ENCODE assay signal across 8 mouse cellular contexts in genomic region chr15:77304960-77305359, GRCm38 (mm10). TPM values are rescaled to one million over a fixed set of nuclear protein-coding genes. Genes with fewer than 3 reads are reported as not detected.
DNase-seq lines count a peak whose midpoint lies in the region; ATAC-seq and TF ChIP-seq lines count a peak whose summit lies in the region.

No protein-coding gene starts in this region.

- no peak for TF ChIP-seq POLR2A in kidney, adult 2 months (IDR thresholded peaks at IDR 0.05; ENCODE audit: low read depth, low read length)

- H3K4me3 ChIP-seq in kidney, embryonic 14.5 days (ENCODE audit: low read length): peak overlapping the region; percentile 96
- H3K4me3 ChIP-seq in kidney, adult 2 months (ENCODE audit: insufficient read depth, low read depth, low read length): no peak overlapping the region
- peak overlapping the region; percentile 96 for H3K4me3 ChIP-seq in embryonic facial prominence, embryonic 11.5 days (ENCODE audit: low read depth, low read length)
- H3K4me3 ChIP-seq in hindbrain, postnatal 0 days (ENCODE audit: low read length): peak overlapping the region; percentile 95
- peak overlapping the region; percentile 92 for H3K4me3 ChIP-seq in midbrain, embryonic 16.5 days (ENCODE audit: low read depth, low read length)

- ATAC-seq in kidney, embryonic 14.5 days (ENCODE audit: low FRiP score, low TSS enrichment): no peak
- ATAC-seq in embryonic facial prominence, embryonic 11.5 days (replicated peaks; ENCODE audit: insufficient number of reproducible peaks, low FRiP score, low TSS enrichment, low read depth): no peak
- ATAC-seq in hindbrain, postnatal 0 days: no peak
- ATAC-seq in midbrain, embryonic 16.5 days: no peak

- WGBS in kidney, embryonic 14.5 days: 11% methylated on average over 3 of the region's 3 CpGs
- WGBS in kidney, adult 2 months: 28% methylated on average over 3 of the region's 3 CpGs
- WGBS in embryonic facial prominence, embryonic 11.5 days: 12% methylated on average over 3 of the region's 3 CpGs
- WGBS in hindbrain, postnatal 0 days: 5% methylated on average over 3 of the region's 3 CpGs
- WGBS in midbrain, embryonic 16.5 days: 9% methylated on average over 3 of the region's 3 CpGs

- no peak for TF ChIP-seq CTCF in kidney, adult 2 months (conservative IDR thresholded peaks at IDR 0.05; ENCODE audit: insufficient read depth, insufficient read length, low read depth, low read length)
- TF ChIP-seq CTCF in hindbrain, postnatal 0 days (IDR thresholded peaks at IDR 0.05; ENCODE audit: low read depth): no peak

- H3K4me2 ChIP-seq in kidney, embryonic 14.5 days (replicated peaks; ENCODE audit: low read depth, low read length): peak overlapping the region; percentile 74
- peak overlapping the region; percentile 68 for H3K4me2 ChIP-seq in embryonic facial prominence, embryonic 11.5 days (ENCODE audit: low read depth, low read length)
- peak overlapping the region; percentile 91 for H3K4me2 ChIP-seq in hindbrain, postnatal 0 days (ENCODE audit: low read depth, low read length)
- H3K4me2 ChIP-seq in midbrain, embryonic 16.5 days (ENCODE audit: low read length): peak overlapping the region; percentile 90

- H3K36me3 ChIP-seq in kidney, embryonic 14.5 days (ENCODE audit: control insufficient read depth, insufficient read depth, low read length): no peaks in the 10 kb centered on the region
- no peaks in the 10 kb centered on the region for H3K36me3 ChIP-seq in kidney, adult 2 months (ENCODE audit: control insufficient read depth, insufficient read depth, low read length)
- no peaks in the 10 kb centered on the region for H3K36me3 ChIP-seq in embryonic facial prominence, embryonic 11.5 days (replicated peaks; ENCODE audit: control insufficient read depth, insufficient read depth, low read depth, low read length)
- no peaks in the 10 kb centered on the region for H3K36me3 ChIP-seq in hindbrain, postnatal 0 days (ENCODE audit: insufficient read depth, low read length)
- H3K36me3 ChIP-seq in midbrain, embryonic 16.5 days (ENCODE audit: control insufficient read depth, insufficient read depth, low read length): no peaks in the 10 kb centered on the region

- no peaks in the 10 kb centered on the region for H3K27me3 ChIP-seq in kidney, embryonic 14.5 days (ENCODE audit: control insufficient read depth, insufficient read depth, low read length)
- H3K27me3 ChIP-seq in kidney, adult 2 months (replicated peaks; ENCODE audit: control insufficient read depth, insufficient read depth, low read length): no peaks in the 10 kb centered on the region
- no peaks in the 10 kb centered on the region for H3K27me3 ChIP-seq in embryonic facial prominence, embryonic 11.5 days (ENCODE audit: control insufficient read depth, insufficient read depth, low read length)
- H3K27me3 ChIP-seq in hindbrain, postnatal 0 days (ENCODE audit: insufficient read depth, low read length): no peaks in the 10 kb centered on the region
- H3K27me3 ChIP-seq in midbrain, embryonic 16.5 days (ENCODE audit: control insufficient read depth, insufficient read depth, low read depth, low read length): no peaks in the 10 kb centered on the region

- DNase-seq in kidney, adult 2 months: no peak
- DNase-seq in embryonic facial prominence, embryonic 11.5 days (ENCODE audit: low spot score): no peak
- no peak for DNase-seq in hindbrain, postnatal 0 days (ENCODE audit: low spot score)
- no peak for DNase-seq in right cerebral cortex, postnatal 14 days
- no peak for DNase-seq in frontal cortex, postnatal 10 days (ENCODE audit: low spot score in 2 of 2)
- DNase-seq in spleen, postnatal 10 days (ENCODE audit: low spot score in 2 of 2): no peak

- no peaks in the 10 kb centered on the region for H3K9me3 ChIP-seq in kidney, embryonic 14.5 days (ENCODE audit: control insufficient read depth, low read length)
- no peaks in the 10 kb centered on the region for H3K9me3 ChIP-seq in embryonic facial prominence, embryonic 11.5 days (replicated peaks; ENCODE audit: control insufficient read depth, low read length)
- H3K9me3 ChIP-seq in hindbrain, postnatal 0 days (ENCODE audit: low read length): no peaks in the 10 kb centered on the region
- no peaks in the 10 kb centered on the region for H3K9me3 ChIP-seq in midbrain, embryonic 16.5 days (replicated peaks; ENCODE audit: control insufficient read depth, low read length, poor library complexity, severe bottlenecking)

- peak overlapping the region; percentile 93; the same call in 1 of the 2 replicates for H3K27ac ChIP-seq in kidney, embryonic 14.5 days (ENCODE audit: low read depth, low read length)
- H3K27ac ChIP-seq in kidney, adult 2 months (ENCODE audit: insufficient read depth, low read depth, low read length): no peak overlapping the region
- no peak overlapping the region for H3K27ac ChIP-seq in embryonic facial prominence, embryonic 11.5 days (replicated peaks; ENCODE audit: low read depth, low read length)
- H3K27ac ChIP-seq in hindbrain, postnatal 0 days: peak overlapping the region; percentile 99; the same call in 1 of the 2 replicates
- peak overlapping the region; percentile 24; the same call in 1 of the 2 replicates for H3K27ac ChIP-seq in midbrain, embryonic 16.5 days (ENCODE audit: low read length)

- H3K4me1 ChIP-seq in kidney, embryonic 14.5 days (ENCODE audit: control insufficient read depth, insufficient read depth, low read length): peaks cover 32% of the 10 kb centered on the region
- H3K4me1 ChIP-seq in kidney, adult 2 months (ENCODE audit: control insufficient read depth, insufficient read depth, low read length): no peaks in the 10 kb centered on the region; the same call in 1 of the 2 replicates
- H3K4me1 ChIP-seq in embryonic facial prominence, embryonic 11.5 days (ENCODE audit: control insufficient read depth, insufficient read depth, low read length): peaks cover 10% of the 10 kb centered on the region
- H3K4me1 ChIP-seq in hindbrain, postnatal 0 days (ENCODE audit: insufficient read depth, low read length): peaks cover 20% of the 10 kb centered on the region
- H3K4me1 ChIP-seq in midbrain, embryonic 16.5 days (ENCODE audit: control insufficient read depth, insufficient read depth, low read length): peaks cover 29% of the 10 kb centered on the region

- H3K9ac ChIP-seq in kidney, embryonic 14.5 days (ENCODE audit: low read depth, low read length): peak overlapping the region; percentile 99; the same call in 1 of the 2 replicates
- H3K9ac ChIP-seq in embryonic facial prominence, embryonic 11.5 days (replicated peaks; ENCODE audit: low read length): peak overlapping the region; percentile 95
- peak overlapping the region; percentile 97 for H3K9ac ChIP-seq in hindbrain, postnatal 0 days (replicated peaks; ENCODE audit: low read length)
- H3K9ac ChIP-seq in midbrain, embryonic 16.5 days (ENCODE audit: low read depth, low read length): peak overlapping the region; percentile 61

RNA-seq across cellular contexts. Expression of gene Rbfox2, which starts 1.8 kb away (rescaled TPM):
- 57.6 and 64.6 TPM in 2 replicates for polyA plus RNA-seq in kidney, embryonic 14.5 days (2014; fragmentation: Nextera tagmentation; extraction: Ambion mirVana)
- 18.7 and 20.3 TPM in 2 replicates for polyA plus RNA-seq in kidney, adult 2 months (2012; rRNA removed)
- 81.9 and 85.1 TPM in 2 replicates for polyA plus RNA-seq in embryonic facial prominence, embryonic 11.5 days (2014; fragmentation: Nextera tagmentation; extraction: Ambion mirVana)
- 294 and 339 TPM in 2 replicates for total RNA-seq in hindbrain, postnatal 0 days (2014; rRNA removed)
- 84.1 and 91.9 TPM in 2 replicates for polyA plus RNA-seq in hindbrain, postnatal 0 days (2015; fragmentation: Nextera tagmentation; extraction: Ambion mirVana)
- 165 and 177 TPM in 2 replicates for polyA plus RNA-seq in midbrain, embryonic 16.5 days (2015; fragmentation: Nextera tagmentation; extraction: Ambion mirVana)

Comparison
In these comparisons a context has a peak if more than half of its experiments do, and no peak if none do; other contexts are left out.
1. H3K27ac ChIP-seq: peak in kidney, embryonic 14.5 days (single experiment), hindbrain, postnatal 0 days (single experiment) and midbrain, embryonic 16.5 days (single experiment); none in kidney, adult 2 months (single experiment) and embryonic facial prominence, embryonic 11.5 days (single experiment).
2. Peak in every context shown above with its lines, with median percentiles within 50 percentile points of each other: H3K4me2 ChIP-seq and H3K9ac ChIP-seq.